Mouse (Mus musculus) CD4-positive, CD25-positive, alpha-beta regulatory T cell (primary cell): ENCODE data around the gene Tex101. TPM values are rescaled to one million over a fixed set of nuclear protein-coding genes. Genes with fewer than 3 reads are reported as not detected.

Experiments
- polyA plus RNA-seq: library from polyadenylated mRNA; unstranded; fragments of 100-300 nt; shearing (Covaris generic); gene quantifications from one replicate; pipeline ENCODE4 v1.2.1, GENCODE M21; 2017

Gene Tex101
- not detected for polyA plus RNA-seq

DNA sequence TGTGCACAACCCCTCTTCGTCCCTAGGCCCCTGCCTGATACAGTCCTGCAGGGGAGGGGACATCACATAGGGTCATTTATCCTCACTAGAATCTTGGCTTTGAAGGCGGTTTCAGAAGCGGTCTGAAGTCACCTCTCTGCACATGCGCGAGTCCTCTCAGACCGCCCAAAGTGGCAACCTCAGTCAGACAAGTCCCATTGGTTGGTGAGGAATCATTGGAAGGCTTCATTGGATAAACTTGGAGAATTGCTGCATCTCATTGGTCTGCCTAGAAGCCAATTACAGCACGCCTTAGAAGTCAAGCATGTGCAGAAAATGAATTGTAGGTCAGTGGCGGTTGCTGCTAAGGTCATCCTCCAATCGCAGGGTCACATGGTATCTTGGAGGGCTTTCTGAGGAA, at the start of gene Tex101:
TSS of gene Tex101 (minus strand) at position 101 of the 400 bp plus-strand sequence.

DNA sequence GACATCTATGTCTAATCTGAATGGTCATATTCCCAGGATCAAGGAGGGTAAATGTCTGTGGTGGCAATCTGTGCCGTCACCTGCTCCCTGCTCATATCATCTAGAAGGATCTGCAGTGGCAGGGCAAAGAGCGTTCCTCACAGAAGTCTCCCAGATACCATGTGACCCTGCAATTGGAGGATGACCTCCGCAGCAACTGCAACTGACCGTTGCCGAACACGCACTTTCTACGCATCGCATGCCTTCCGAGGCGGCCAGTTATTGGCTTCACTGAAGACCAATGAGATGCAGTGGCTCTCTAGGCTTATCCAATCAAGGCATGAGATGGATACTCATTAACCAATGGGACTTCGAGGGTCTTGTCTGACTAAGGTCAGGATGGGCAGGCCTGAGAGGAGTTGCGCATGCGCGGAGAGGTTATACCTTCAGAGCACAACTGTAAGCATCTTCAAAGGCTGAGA, 32.4 kb upstream of the Tex101 start, which contains the start of gene BC049730:
TSS of gene BC049730 (plus strand) at position 411 of the 461 bp plus-strand sequence.

GRCm38 (mm10) chr7:24636264-24636663, 40.2 kb downstream of the Tex101 start, which contains the start of gene Lypd3:
Lypd3 (plus strand) TSS chr7:24636550.

Other genes starting within 250 kb of the Tex101 start
- 0.41 TPM for gene Irgc1, start 224.4 kb downstream of the Tex101 start, polyA plus RNA-seq
- gene Plaur, start 214.2 kb downstream of the Tex101 start, polyA plus RNA-seq, result 1.7 TPM
- not detected for gene Cadm4, start 194.7 kb downstream of the Tex101 start, polyA plus RNA-seq
- 2.2 TPM for gene Zfp428, start 169.7 kb downstream of the Tex101 start, polyA plus RNA-seq
- not detected for gene AC161166.1, start 164.2 kb downstream of the Tex101 start, polyA plus RNA-seq
- gene Irgq, start 146.0 kb downstream of the Tex101 start, polyA plus RNA-seq, result 4.8 TPM
- not detected for gene Pinlyp, start 130.6 kb downstream of the Tex101 start, polyA plus RNA-seq
- gene Xrcc1, start 130.4 kb downstream of the Tex101 start, polyA plus RNA-seq, result 75.0 TPM
- 19.1 TPM for gene Ethe1, start 89.1 kb downstream of the Tex101 start, polyA plus RNA-seq
- 0.47 TPM for gene Zfp575, start 89.0 kb downstream of the Tex101 start, polyA plus RNA-seq
- gene Phldb3, start 65.9 kb downstream of the Tex101 start, polyA plus RNA-seq, result 1.3 TPM
- gene Lypd3, start 40.1 kb downstream of the Tex101 start, polyA plus RNA-seq, result not detected
- not detected for gene BC049730, start 32.6 kb upstream of the Tex101 start, polyA plus RNA-seq
- not detected for gene Gm4763, start 50.2 kb upstream of the Tex101 start, polyA plus RNA-seq
- gene Cd177, start 83.6 kb upstream of the Tex101 start, polyA plus RNA-seq, result 0.53 TPM
- not detected for gene Ceacam10, start 100.5 kb upstream of the Tex101 start, polyA plus RNA-seq
- gene Gm9844, start 185.5 kb upstream of the Tex101 start, polyA plus RNA-seq, result 45.5 TPM
- gene Lypd4, start 193.3 kb upstream of the Tex101 start, polyA plus RNA-seq, result 0.18 TPM
- gene Dmrtc2, start 193.4 kb upstream of the Tex101 start, polyA plus RNA-seq, result not detected
- gene Rps19, start 207.7 kb upstream of the Tex101 start, polyA plus RNA-seq, result 4,660 TPM
- 10.5 TPM for gene Cd79a, start 220.7 kb upstream of the Tex101 start, polyA plus RNA-seq
- 2,006 TPM for gene Arhgef1, start 226.2 kb upstream of the Tex101 start, polyA plus RNA-seq